Mouse (Mus musculus) stomach, embryonic 15.5 days (tissue): ENCODE measurements around the gene Gm6526. TPM values are rescaled to one million over a fixed set of nuclear protein-coding genes. Genes with fewer than 3 reads are reported as not detected.
"Not testable (repeated sequence)": the region's sequence is repeated elsewhere in the genome, so short reads cannot be mapped to it uniquely, and the experiment has no call there.

ENCODE experiments used
- ATAC-seq: fragments of 200-750 bp; cut with Nextera tagmentation; 2 replicates; pipeline ENCODE4 v1.8.0; 2017; ENCODE audit warnings: low read depth, moderate number of reproducible peaks, moderate TSS enrichment; ENCODE audit not compliant: insufficient read depth, low FRiP score
- H3K27ac ChIP-seq: fragments of 300-500 bp; sonication (generic); 2 replicates; pipeline ENCODE4 v1.5.1; 2015; ENCODE audit warnings: mild to moderate bottlenecking, inconsistent platforms
- H3K27me3 ChIP-seq: fragments of 300-500 bp; sonication (generic); replicated peaks from 2 replicates; pipeline ENCODE4 v1.6.1; 2015; ENCODE audit warnings: inconsistent platforms
- H3K36me3 ChIP-seq: fragments of 300-500 bp; sonication (generic); 2 replicates; pipeline ENCODE4 v1.6.1; 2015; ENCODE audit warnings: inconsistent platforms
- H3K4me1 ChIP-seq: fragments of 300-500 bp; sonication (generic); 2 replicates; pipeline ENCODE4 v1.6.1; 2015; ENCODE audit warnings: inconsistent platforms
- H3K4me2 ChIP-seq: fragments of 300-500 bp; sonication (generic); 2 replicates; pipeline ENCODE4 v1.6.1; 2015; ENCODE audit warnings: mild to moderate bottlenecking, inconsistent platforms
- H3K4me3 ChIP-seq: fragments of 300-500 bp; sonication (generic); replicated peaks from 2 replicates; pipeline ENCODE4 v1.5.1; 2015; ENCODE audit warnings: inconsistent platforms
- H3K9ac ChIP-seq: fragments of 300-500 bp; sonication (generic); 2 replicates; pipeline ENCODE4 v1.6.1; 2015; ENCODE audit warnings: inconsistent platforms
- H3K9me3 ChIP-seq: fragments of 300-500 bp; sonication (generic); 2 replicates; pipeline ENCODE4 v1.6.1; 2016; ENCODE audit warnings: inconsistent platforms
- WGBS: fragments of 180-500 bp; shearing (Covaris S2); methylation state at CpG from one replicate; pipeline ENCODE4 v1.1.7; 2015; 5-methylcytosine and 5-hydroxymethylcytosine counted together
- polyA plus RNA-seq: library from polyadenylated mRNA; unstranded; fragments of >200 nt; fragmentation: Nextera tagmentation; extraction: Ambion mirVana; gene quantifications from 2 replicates; pipeline ENCODE4 v1.2.1, GENCODE M21; 2015

Gene Gm6526
- not detected in 2 replicates for polyA plus RNA-seq

DNA sequence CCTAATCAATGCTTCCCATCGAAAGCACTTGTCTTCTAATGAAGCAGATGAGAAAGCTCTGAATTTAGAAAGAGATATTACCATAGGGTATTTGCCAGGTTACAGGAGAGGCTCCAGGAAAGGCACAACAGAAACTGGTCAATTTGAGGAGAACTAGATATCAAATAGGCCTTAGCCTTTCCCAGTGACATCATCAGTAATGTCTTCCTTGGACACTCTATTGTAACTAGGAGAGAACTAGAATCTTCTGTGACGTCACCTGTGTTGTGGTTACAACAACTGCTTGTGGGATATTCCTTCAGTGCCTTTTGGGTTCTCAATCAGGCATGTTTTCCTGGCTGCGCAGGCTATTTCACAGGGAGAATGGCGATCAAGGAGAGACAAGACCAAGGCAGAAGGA lies at the start of gene Gm6526:
TSS of gene Gm6526 (plus strand) at position 301 of the 400 bp plus-strand sequence.
- not testable (repeated sequence) for H3K27me3 ChIP-seq, H3K4me2 ChIP-seq, H3K36me3 ChIP-seq, H3K9ac ChIP-seq, H3K27ac ChIP-seq, H3K4me1 ChIP-seq, H3K9me3 ChIP-seq, ATAC-seq, H3K4me3 ChIP-seq
- WGBS, result 77% methylated on average over 4 of the region's 4 CpGs

DNA sequence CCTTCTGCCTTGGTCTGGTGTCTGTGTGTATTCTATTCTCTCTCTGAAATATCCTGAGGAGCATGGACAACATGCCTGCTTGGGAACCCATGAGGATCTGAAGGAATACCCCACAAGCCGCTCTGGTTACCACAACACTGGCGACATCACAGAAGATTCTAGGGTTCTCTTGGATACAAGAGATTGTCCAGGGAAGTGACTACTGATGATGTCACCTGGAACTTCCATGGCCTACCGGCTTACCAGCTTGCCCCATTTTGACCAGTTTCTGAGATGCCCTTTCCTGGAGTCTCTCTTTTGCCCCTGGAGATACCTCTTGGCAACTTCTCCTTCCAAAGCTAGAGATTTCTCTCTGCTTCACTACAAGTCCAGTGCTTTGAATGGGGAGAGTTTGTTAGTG lies 20.3 kb upstream of the Gm6526 start, which contains the start of gene Gm16506:
TSS of gene Gm16506 (minus strand) at position 101 of the 400 bp plus-strand sequence.
- H3K9me3 ChIP-seq, H3K4me3 ChIP-seq, H3K4me2 ChIP-seq, H3K27ac ChIP-seq, ATAC-seq, H3K27me3 ChIP-seq, H3K4me1 ChIP-seq, H3K36me3 ChIP-seq, H3K9ac ChIP-seq: not testable (repeated sequence)
- 89% methylated on average over 3 of the region's 3 CpGs for WGBS

DNA sequence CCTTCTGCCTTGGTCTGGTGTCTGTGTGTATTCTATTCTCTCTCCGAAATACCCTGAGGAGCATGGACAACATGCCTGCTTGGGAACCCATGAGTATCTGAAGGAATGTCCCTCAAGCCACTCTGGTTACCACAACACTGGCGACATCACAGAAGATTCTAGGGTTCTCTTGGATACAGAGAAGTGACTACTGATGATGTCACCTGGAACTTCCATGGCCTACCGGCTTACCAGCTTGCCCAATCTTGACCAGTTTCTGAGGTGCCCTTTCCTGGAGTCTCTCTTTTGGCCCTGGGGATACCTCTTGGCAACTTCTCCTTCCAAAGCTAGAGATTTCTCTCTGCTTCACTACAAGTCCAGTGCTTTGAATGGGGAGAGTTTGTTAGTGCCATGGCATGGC lies 37.0 kb downstream of the Gm6526 start, which contains the start of gene Gm8180:
TSS of gene Gm8180 (minus strand) at position 101 of the 400 bp plus-strand sequence.
- H3K27me3 ChIP-seq, H3K4me2 ChIP-seq, ATAC-seq, H3K27ac ChIP-seq, H3K9me3 ChIP-seq, H3K4me3 ChIP-seq, H3K4me1 ChIP-seq, H3K36me3 ChIP-seq, H3K9ac ChIP-seq: not testable (repeated sequence)
- WGBS, result 92% methylated on average over 3 of the region's 3 CpGs

DNA sequence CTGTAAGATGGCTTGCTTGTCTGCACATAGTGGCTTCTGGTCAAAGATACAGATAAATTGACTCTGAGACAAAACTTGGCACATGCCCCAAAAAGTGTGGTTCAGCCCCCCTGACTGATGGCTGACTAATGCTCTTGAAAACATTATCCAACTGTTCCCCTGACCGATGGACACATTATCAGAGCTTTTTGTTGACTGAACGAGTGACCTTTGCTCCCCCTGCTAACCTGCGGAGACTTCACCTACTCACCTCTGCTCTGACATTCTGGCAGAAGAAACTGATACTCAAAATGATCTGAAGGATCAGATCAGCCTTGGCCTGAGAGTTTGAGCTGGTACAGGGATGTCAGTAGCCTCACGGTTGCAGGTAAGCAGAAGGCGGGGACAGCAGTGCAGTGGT lies 46.1 kb downstream of the Gm6526 start:
- not testable (repeated sequence) for H3K4me3 ChIP-seq, H3K4me2 ChIP-seq, H3K4me1 ChIP-seq, H3K9me3 ChIP-seq, H3K9ac ChIP-seq, H3K36me3 ChIP-seq, H3K27ac ChIP-seq, ATAC-seq, H3K27me3 ChIP-seq
- WGBS, result 39% methylated on average over 5 of the region's 5 CpGs

DNA sequence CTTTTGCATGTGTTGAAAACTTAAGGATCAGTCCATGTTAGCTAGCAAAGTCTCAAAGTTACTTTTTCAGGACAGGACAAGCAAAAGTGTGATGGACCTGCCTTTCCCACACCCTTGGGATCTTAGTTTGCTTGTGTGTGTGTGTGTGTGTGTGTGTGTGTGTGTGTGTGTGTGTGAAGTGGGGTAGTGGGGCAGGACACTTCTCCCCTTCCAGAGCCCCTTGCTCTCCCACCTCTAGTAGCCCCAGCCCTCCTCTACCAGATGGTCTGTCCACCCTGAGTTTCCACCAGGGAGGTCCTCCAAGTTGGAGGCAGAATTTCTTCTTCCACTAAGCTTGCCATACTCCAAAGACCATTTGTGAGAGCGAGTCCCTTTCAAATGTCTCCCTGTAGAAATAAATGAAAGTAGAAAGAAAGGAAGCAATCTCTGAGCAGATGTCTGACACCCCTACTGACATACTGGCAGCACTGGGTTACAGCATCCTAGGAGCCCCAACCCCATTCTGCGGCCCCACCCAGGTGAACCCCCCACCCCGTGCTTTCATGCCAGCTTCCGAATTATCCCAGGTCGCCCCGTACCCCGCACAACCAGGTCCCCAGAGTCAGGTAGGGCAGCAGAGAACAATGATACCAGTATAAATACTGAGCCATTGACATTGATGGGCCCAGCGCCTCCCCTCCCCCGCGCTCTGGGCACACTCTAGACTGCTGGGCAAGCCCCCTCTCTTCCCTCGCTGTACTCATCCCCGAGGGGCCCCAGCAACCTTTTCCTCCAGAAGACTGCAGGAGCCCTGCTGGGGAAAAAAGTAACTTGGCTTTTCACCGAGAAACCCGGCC lies 48.6 kb downstream of the Gm6526 start:
- peak; percentile 43; the same call in 1 of the 2 replicates for ATAC-seq
- 20% methylated on average over 14 of the region's 14 CpGs for WGBS
- H3K36me3 ChIP-seq, result no peaks in the 10 kb centered on the region

DNA sequence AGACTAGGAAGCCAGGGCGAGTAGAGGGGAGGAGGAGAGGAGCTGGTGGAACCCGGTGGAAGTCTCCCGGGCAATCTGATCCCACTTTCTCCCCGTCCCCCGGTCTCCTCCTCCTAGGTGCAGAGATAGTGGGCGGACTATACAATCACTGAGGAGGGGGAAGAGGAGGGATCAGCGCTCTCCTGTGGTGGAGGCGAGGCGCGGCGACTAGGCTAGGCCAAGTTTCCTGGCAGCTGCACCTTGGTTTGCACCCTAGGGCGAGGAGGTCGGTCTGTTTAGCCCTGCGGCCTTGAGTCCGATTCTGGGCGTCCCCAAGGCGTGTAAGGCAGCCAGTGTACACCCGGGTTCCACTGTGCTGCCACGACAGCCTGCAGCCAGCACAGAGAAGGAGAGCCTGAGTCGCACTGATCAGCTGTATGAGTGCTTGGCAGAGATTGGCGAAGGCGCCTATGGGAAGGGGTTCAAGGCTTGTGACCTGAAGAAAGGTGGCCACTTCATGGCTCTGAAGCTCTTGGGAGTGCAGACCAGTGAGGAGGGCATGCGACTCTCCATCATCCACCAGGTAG lies 49.3 kb downstream of the Gm6526 start:
- not testable (repeated sequence) for H3K27me3 ChIP-seq, H3K9ac ChIP-seq, H3K9me3 ChIP-seq, H3K4me1 ChIP-seq, H3K27ac ChIP-seq, H3K36me3 ChIP-seq
- Histone ChIP-seq H3K4me2 (peak overlapping the region; percentile 42), H3K4me3 (peak overlapping the region; percentile 8; the same call in 1 of the 2 replicates)
- WGBS, result 15% methylated on average over 22 of the region's 23 CpGs
- ATAC-seq, result peak; percentile 39; the same call in 1 of the 2 replicates

More for the DNA sequence above, 48.6 kb downstream of the Gm6526 start:
- H3K4me1 ChIP-seq, result no peaks in the 10 kb centered on the region
- peak overlapping the region; percentile 8; the same call in 1 of the 2 replicates for H3K4me3 ChIP-seq
- H3K4me2 ChIP-seq, result peak overlapping the region; percentile 42
- no peaks in the 10 kb centered on the region for H3K27me3 ChIP-seq
- no peaks in the 10 kb centered on the region for H3K9me3 ChIP-seq
- H3K27ac ChIP-seq, result no peak overlapping the region
- no peak overlapping the region for H3K9ac ChIP-seq

DNA sequence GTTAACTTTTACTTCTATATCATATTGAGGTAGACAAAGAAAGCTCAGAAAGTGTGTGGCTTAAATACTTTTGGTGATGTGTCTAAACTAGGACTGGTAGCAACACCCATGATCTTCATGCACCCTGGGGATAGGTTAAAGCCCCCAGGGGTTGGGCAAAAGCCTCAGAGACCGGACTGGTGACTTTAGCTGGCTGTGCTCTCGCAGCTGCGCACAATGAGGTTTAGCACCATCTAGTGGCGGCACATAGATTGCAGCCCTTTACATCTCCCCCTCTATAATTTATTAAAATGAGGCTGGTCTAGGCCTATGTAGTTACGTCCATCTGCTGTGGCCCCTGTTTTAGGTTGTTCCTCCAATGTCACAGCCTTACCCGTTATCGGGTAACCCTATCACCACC lies 56.8 kb downstream of the Gm6526 start:
- H3K4me3 ChIP-seq, H3K9me3 ChIP-seq, H3K27ac ChIP-seq, H3K27me3 ChIP-seq, H3K9ac ChIP-seq, H3K36me3 ChIP-seq, H3K4me1 ChIP-seq, ATAC-seq, H3K4me2 ChIP-seq: not testable (repeated sequence)
- 14% methylated on average over 7 of the region's 7 CpGs for WGBS

Other genes with a start within 250 kb of the Gm6526 start
- gene Gm5799, start 204.3 kb upstream of the Gm6526 start, polyA plus RNA-seq, result not detected in 2 replicates
- not detected in 2 replicates for gene Gm17654, start 168.7 kb upstream of the Gm6526 start, polyA plus RNA-seq
- gene Gm10375, start 139.9 kb upstream of the Gm6526 start, polyA plus RNA-seq, result not detected in 2 replicates
- not detected in 2 replicates for gene Gm8165, start 70.7 kb upstream of the Gm6526 start, polyA plus RNA-seq
- gene Gm7324, start 50.0 kb upstream of the Gm6526 start, polyA plus RNA-seq, result 0.73 and 1.6 TPM in 2 replicates
- gene Gm16506, start 20.4 kb upstream of the Gm6526 start, polyA plus RNA-seq, result not detected in 2 replicates
- not detected in 2 replicates for gene Gm8180, start 36.9 kb downstream of the Gm6526 start, polyA plus RNA-seq
- 0.84 and 1.5 TPM in 2 replicates for gene Ear1, start 127.7 kb downstream of the Gm6526 start, polyA plus RNA-seq
- not detected in 2 replicates for gene Ear10, start 175.7 kb downstream of the Gm6526 start, polyA plus RNA-seq
- 12.5 and 14.2 TPM in 2 replicates for gene Gm8113, start 177.5 kb downstream of the Gm6526 start, polyA plus RNA-seq
- gene Ang5, start 209.2 kb downstream of the Gm6526 start, polyA plus RNA-seq, result not detected in 2 replicates